Mouse (Mus musculus): Measurements from ENCODE around the gene Olfr314. TPM values are rescaled to one million over a fixed set of nuclear protein-coding genes. Genes with fewer than 3 reads are reported as not detected.
"Not testable (repeated sequence)": the region's sequence is repeated elsewhere in the genome, so short reads cannot be mapped to it uniquely, and the experiment has no call there.

The Olfr314 gene
- polyA plus RNA-seq (2015; fragmentation: Nextera tagmentation; extraction: Ambion mirVana), result not detected in 2 replicates

GRCm38 (mm10) chr11:58782480-58783089, at the start of gene Olfr314:
TSS of gene Olfr314 (plus strand) at chr11:58782952.
- Histone ChIP-seq H3K4me3 (no peak within 1 kb of the TSS), H3K27ac (no peak within 1 kb of the TSS), H3K36me3 (ENCODE audit: poor library complexity, severe bottlenecking) (no peaks in the 10 kb centered on the region), H3K9ac (no peak within 1 kb of the TSS), H3K9me3 (replicated peaks) (no peaks in the 10 kb centered on the region), H3K4me1 (no peaks in the 10 kb centered on the region), H3K4me2 (no peak within 1 kb of the TSS), H3K27me3 (no peaks in the 10 kb centered on the region)
- 79% methylated on average over 6 of the region's 6 CpGs for WGBS
- ATAC-seq, result no peak

DNA sequence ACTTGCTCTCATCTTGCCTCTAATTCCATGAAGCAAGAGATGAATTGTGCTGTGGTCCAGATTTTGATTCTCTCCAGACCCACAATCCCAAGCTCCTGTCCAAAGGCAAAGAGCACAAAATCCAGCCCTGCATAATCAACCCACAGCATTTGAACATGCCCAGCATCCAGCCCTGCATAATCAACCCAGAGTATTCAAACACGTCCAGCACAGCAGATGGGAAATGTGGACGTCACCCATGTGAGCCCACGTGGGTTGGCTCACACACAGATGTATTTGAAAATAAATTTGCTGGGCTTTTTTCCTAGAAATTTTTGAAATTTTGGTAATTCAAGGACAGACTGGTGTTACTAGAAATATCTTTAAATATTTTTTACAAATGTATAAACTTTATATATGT, 49.4 kb upstream of the Olfr314 start:
- Histone ChIP-seq H3K4me3 (no peak overlapping the region), H3K27ac (no peak overlapping the region), H3K27me3 (no peaks in the 10 kb centered on the region), H3K9ac (no peak overlapping the region), H3K4me2 (no peak overlapping the region), H3K4me1 (no peaks in the 10 kb centered on the region), H3K36me3 (ENCODE audit: poor library complexity, severe bottlenecking) (no peaks in the 10 kb centered on the region), H3K9me3 (replicated peaks) (no peaks in the 10 kb centered on the region)
- ATAC-seq, result no peak
- 57% methylated on average over 3 of the region's 3 CpGs for WGBS

DNA sequence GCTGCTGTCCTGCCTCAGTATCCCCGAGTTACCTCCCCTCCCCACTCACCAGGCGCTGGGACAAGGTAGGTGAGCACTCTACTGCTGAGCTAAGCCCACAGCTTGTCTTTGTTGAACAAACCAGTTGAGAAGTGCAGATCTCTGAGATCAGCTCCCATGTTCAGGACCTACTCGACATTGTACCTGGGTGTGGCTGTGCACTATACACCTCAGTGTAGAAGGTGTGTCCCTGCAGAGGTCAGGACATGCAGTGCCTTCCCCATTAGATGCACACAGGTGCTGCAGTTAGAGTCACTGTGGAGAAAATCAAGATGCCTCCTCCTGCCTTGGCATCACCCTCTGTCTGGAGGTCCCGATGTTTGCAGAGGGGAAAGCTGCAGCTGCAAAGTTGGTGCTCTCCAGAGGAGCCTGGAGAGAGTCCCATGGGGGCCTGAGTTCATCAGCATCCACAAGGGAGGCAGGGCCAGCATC, 43.9 kb upstream of the Olfr314 start, which contains the start of gene Olfr317:
Gene Olfr317, minus strand, starts transcription at position 421 of the 471 bp plus-strand sequence.
- no peak within 1 kb of the TSS for H3K4me3 ChIP-seq
- H3K9ac ChIP-seq, result no peak within 1 kb of the TSS
- H3K4me1 ChIP-seq, result no peaks in the 10 kb centered on the region
- 0 out of 2 replicates have a peak, but pooled peaks cover 2% of the 10 kb centered on the region for H3K9me3 ChIP-seq (replicated peaks)
- no peaks in the 10 kb centered on the region for H3K27me3 ChIP-seq
- no peak within 1 kb of the TSS for H3K4me2 ChIP-seq
- H3K36me3 ChIP-seq (ENCODE audit: poor library complexity, severe bottlenecking), result no peaks in the 10 kb centered on the region
- WGBS, result 83% methylated on average over 4 of the region's 4 CpGs
- H3K27ac ChIP-seq, result no peak within 1 kb of the TSS
- no peak for ATAC-seq

- H3K36me3 ChIP-seq (ENCODE audit: poor library complexity, severe bottlenecking); H3K27ac ChIP-seq; H3K9me3 ChIP-seq (replicated peaks); H3K4me3 ChIP-seq; H3K4me2 ChIP-seq; ATAC-seq; H3K9ac ChIP-seq; H3K27me3 ChIP-seq; H3K4me1 ChIP-seq: not testable (repeated sequence)
- 80% methylated on average over 18 of the region's 18 CpGs for WGBS
Observed at GRCm38 (mm10) chr11:58751096-58751495, 31.7 kb upstream of the Olfr314 start.

- H3K27me3 ChIP-seq, result no peaks in the 10 kb centered on the region
- H3K4me2 ChIP-seq, result no peak within 1 kb of the TSS
- H3K9me3 ChIP-seq (replicated peaks), result no peaks in the 10 kb centered on the region
- no peaks in the 10 kb centered on the region for H3K4me1 ChIP-seq
- no peak for ATAC-seq
- no peak within 1 kb of the TSS for H3K4me3 ChIP-seq
- H3K36me3 ChIP-seq (ENCODE audit: poor library complexity, severe bottlenecking), result no peaks in the 10 kb centered on the region
- H3K27ac ChIP-seq, result no peak within 1 kb of the TSS
- WGBS, result 94% methylated on average over 2 of the region's 2 CpGs
- H3K9ac ChIP-seq, result no peak within 1 kb of the TSS
Observed at GRCm38 (mm10) chr11:58752434-58752833, 30.3 kb upstream of the Olfr314 start, which contains the start of gene Olfr316. TSS of gene Olfr316 (plus strand) at chr11:58752734.

GRCm38 (mm10) chr11:58772888-58773287, 9.9 kb upstream of the Olfr314 start, which contains the start of gene Olfr315:
TSS of gene Olfr315 (plus strand) at chr11:58773188.
- Histone ChIP-seq H3K9ac (no peak within 1 kb of the TSS), H3K27me3 (no peaks in the 10 kb centered on the region), H3K27ac (no peak within 1 kb of the TSS), H3K4me2 (no peak within 1 kb of the TSS), H3K4me3 (no peak within 1 kb of the TSS), H3K36me3 (ENCODE audit: poor library complexity, severe bottlenecking) (no peaks in the 10 kb centered on the region), H3K9me3 (replicated peaks) (no peaks in the 10 kb centered on the region), H3K4me1 (no peaks in the 10 kb centered on the region)
- ATAC-seq, result no peak

DNA sequence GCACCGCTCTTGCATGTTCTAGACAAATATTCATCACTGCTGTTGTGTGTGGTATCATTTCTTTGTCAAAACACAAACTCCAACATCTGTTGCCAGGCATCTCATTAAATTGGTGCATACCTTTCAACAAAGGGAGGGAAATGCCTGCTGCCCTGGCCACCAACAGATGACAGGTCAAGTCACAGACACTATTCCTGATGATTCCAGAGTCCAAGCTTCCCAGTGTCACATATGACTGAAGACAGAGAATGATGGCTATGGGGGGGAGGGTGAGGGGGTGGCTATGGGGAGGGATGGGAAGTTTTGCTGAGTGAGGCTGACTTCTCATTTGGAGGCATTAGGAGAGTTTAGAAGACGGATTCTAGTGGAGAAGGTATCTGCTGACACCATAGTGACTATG, 1.4 kb downstream of the Olfr314 start:
- no peak for ATAC-seq
- whole genome bisulfite sequencing, result 79% methylated on average over 2 of the region's 2 CpGs
- H3K27ac ChIP-seq, result no peak overlapping the region
- no peak overlapping the region for H3K4me3 ChIP-seq
- H3K9me3 ChIP-seq (replicated peaks), result no peaks in the 10 kb centered on the region
- H3K4me2 ChIP-seq, result no peak overlapping the region
- H3K4me1 ChIP-seq, result peaks cover under 1% of the 10 kb centered on the region
- no peak overlapping the region for H3K9ac ChIP-seq
- H3K27me3 ChIP-seq, result no peaks in the 10 kb centered on the region
- no peaks in the 10 kb centered on the region for H3K36me3 ChIP-seq (ENCODE audit: poor library complexity, severe bottlenecking)

DNA sequence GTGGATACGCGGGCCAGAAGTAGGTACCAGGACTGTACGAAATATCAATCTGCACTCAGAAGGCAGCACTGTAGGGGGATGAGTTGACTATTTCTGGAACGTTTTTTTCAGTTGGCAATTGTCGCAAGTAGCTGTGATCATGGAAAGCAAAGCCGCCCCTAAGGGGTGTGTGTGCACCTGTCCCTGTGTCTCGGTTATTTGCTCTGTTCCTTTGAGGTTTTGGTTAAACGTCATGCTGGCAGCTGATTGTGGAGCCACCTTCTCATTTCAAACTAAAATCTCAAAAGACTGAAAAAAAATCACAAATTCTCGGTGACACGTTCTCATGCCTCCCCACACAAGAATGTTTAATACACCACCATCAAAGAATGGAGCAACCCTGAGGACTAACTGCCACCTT, 4.9 kb downstream of the Olfr314 start:
- Histone ChIP-seq H3K36me3 (ENCODE audit: poor library complexity, severe bottlenecking) (no peaks in the 10 kb centered on the region), H3K9me3 (replicated peaks) (no peaks in the 10 kb centered on the region), H3K4me1 (peaks cover 5% of the 10 kb centered on the region), H3K27ac (no peak overlapping the region), H3K4me3 (no peak overlapping the region), H3K27me3 (no peaks in the 10 kb centered on the region), H3K9ac (no peak overlapping the region), H3K4me2 (no peak overlapping the region)
- ATAC-seq, result no peak
- WGBS, result 93% methylated on average over 10 of the region's 10 CpGs

- no peak for ATAC-seq
- no peak overlapping the region for H3K9ac ChIP-seq
- H3K27ac ChIP-seq, result no peak overlapping the region
- no peak overlapping the region for H3K4me3 ChIP-seq
- peaks cover 5% of the 10 kb centered on the region for H3K4me1 ChIP-seq
- 84% methylated on average over 8 of the region's 8 CpGs for WGBS
- H3K9me3 ChIP-seq (replicated peaks), result no peaks in the 10 kb centered on the region
- no peaks in the 10 kb centered on the region for H3K27me3 ChIP-seq
- H3K36me3 ChIP-seq (ENCODE audit: poor library complexity, severe bottlenecking), result no peaks in the 10 kb centered on the region
- no peak overlapping the region for H3K4me2 ChIP-seq
Observed at GRCm38 (mm10) chr11:58788346-58788745, 5.6 kb downstream of the Olfr314 start.

- WGBS, result 20% methylated on average over 3 of the region's 3 CpGs
- Histone ChIP-seq H3K4me2 (no peak overlapping the region), H3K27me3 (no peaks in the 10 kb centered on the region), H3K36me3 (ENCODE audit: poor library complexity, severe bottlenecking) (no peaks in the 10 kb centered on the region), H3K4me1 (peaks cover 5% of the 10 kb centered on the region), H3K4me3 (no peak overlapping the region), H3K27ac (no peak overlapping the region), H3K9ac (no peak overlapping the region), H3K9me3 (replicated peaks) (no peaks in the 10 kb centered on the region)
- no peak for ATAC-seq
Observed at GRCm38 (mm10) chr11:58789532-58789931, 6.8 kb downstream of the Olfr314 start.

DNA sequence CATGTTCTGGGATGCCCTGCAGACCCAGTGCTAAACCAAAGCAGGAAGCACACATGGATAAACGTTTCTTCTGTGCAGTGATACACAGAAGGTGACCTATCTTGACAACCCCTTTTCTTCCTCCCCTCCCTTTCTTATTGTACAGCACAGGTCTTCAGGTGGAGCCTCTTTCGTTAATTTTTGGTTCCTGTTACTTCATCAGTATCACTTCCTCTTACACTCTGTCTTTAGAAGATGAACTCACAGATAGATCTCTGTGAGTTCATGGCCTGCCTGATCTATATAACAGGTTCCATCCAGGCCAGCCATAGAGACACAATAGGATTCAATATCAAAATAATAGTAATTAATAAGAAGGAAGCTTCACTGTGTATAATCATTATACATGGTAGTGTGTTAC, 7.3 kb downstream of the Olfr314 start:
- no peak for ATAC-seq
- H3K36me3 ChIP-seq (ENCODE audit: poor library complexity, severe bottlenecking), result no peaks in the 10 kb centered on the region
- no peak overlapping the region for H3K27ac ChIP-seq
- H3K9ac ChIP-seq, result no peak overlapping the region
- no peak overlapping the region for H3K4me3 ChIP-seq
- no peaks in the 10 kb centered on the region for H3K9me3 ChIP-seq (replicated peaks)
- H3K27me3 ChIP-seq, result no peaks in the 10 kb centered on the region
- 54% methylated on average over 2 of the region's 2 CpGs for WGBS
- H3K4me1 ChIP-seq, result peaks cover 5% of the 10 kb centered on the region
- no peak overlapping the region for H3K4me2 ChIP-seq

GRCm38 (mm10) chr11:58790646-58791045, 7.9 kb downstream of the Olfr314 start:
- H3K4me3 ChIP-seq, result no peak overlapping the region
- H3K36me3 ChIP-seq (ENCODE audit: poor library complexity, severe bottlenecking), result no peaks in the 10 kb centered on the region
- H3K4me2 ChIP-seq, result no peak overlapping the region
- no peak for ATAC-seq
- H3K27me3 ChIP-seq, result no peaks in the 10 kb centered on the region
- no peaks in the 10 kb centered on the region for H3K9me3 ChIP-seq (replicated peaks)
- 84% methylated on average over 6 of the region's 6 CpGs for WGBS
- H3K4me1 ChIP-seq, result peaks cover 5% of the 10 kb centered on the region
- H3K9ac ChIP-seq, result no peak overlapping the region
- H3K27ac ChIP-seq, result no peak overlapping the region

DNA sequence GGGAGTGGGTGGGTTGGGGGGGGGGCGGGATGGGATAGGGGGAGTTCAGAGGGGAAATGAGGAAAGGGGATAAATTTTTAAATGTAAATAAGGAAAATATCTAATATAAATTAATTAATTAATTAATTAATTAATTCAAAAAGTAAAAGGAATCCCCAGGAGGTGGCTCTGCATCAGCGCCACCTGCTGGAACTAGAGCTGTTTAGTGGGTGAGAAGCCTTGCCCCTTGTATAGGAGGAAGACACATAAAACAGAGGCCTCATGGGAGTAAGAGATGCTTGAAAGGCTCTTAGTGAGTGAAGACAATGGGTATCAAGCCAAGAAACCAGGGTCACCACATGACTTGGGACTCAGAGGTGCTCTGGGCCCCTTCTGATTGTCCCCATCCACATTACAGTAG, 13.1 kb downstream of the Olfr314 start:
- H3K9me3 ChIP-seq (replicated peaks), result no peaks in the 10 kb centered on the region
- no peak overlapping the region for H3K4me3 ChIP-seq
- no peaks in the 10 kb centered on the region for H3K4me1 ChIP-seq
- no peak for ATAC-seq
- no peak overlapping the region for H3K9ac ChIP-seq
- WGBS, result 90% methylated on average over 2 of the region's 2 CpGs
- no peaks in the 10 kb centered on the region for H3K27me3 ChIP-seq
- no peak overlapping the region for H3K27ac ChIP-seq
- no peak overlapping the region for H3K4me2 ChIP-seq
- H3K36me3 ChIP-seq (ENCODE audit: poor library complexity, severe bottlenecking), result no peaks in the 10 kb centered on the region
